Mouse (Mus musculus) neural tube, embryonic 13.5 days (tissue): ENCODE measurements at regions not wholly inside any gene's neighbourhood (a gene's known extent, or its start where the extent isn't known, plus 50 kb on each side); places are given as distances from the start of the nearest gene placed in this dataset.

Experiments
- ATAC-seq: fragments of 200-750 bp; cut with Nextera tagmentation; 2 replicates; pipeline ENCODE4 v1.8.0; 2017; ENCODE audit warnings: low read depth, mild to moderate bottlenecking, moderate TSS enrichment, moderate library complexity
- H3K27ac ChIP-seq: fragments of 300-500 bp; sonication (generic); replicated peaks from 2 replicates; pipeline ENCODE4 v1.5.1; 2015; ENCODE audit warnings: moderate library complexity, mild to moderate bottlenecking, inconsistent platforms
- H3K27me3 ChIP-seq: fragments of 300-500 bp; sonication (generic); 2 replicates; pipeline ENCODE4 v1.6.1; 2015; ENCODE audit warnings: mild to moderate bottlenecking, inconsistent platforms
- H3K36me3 ChIP-seq: fragments of 300-500 bp; sonication (generic); 2 replicates; pipeline ENCODE4 v1.6.1; 2015; ENCODE audit warnings: mild to moderate bottlenecking, inconsistent platforms
- H3K4me1 ChIP-seq: fragments of 300-500 bp; sonication (generic); replicated peaks from 2 replicates; pipeline ENCODE4 v1.6.1; 2015; ENCODE audit warnings: inconsistent platforms
- H3K4me2 ChIP-seq: fragments of 300-500 bp; sonication (generic); 2 replicates; pipeline ENCODE4 v1.6.1; 2015; ENCODE audit warnings: inconsistent platforms, mild to moderate bottlenecking, moderate library complexity
- H3K4me3 ChIP-seq: fragments of 300-500 bp; sonication (generic); 2 replicates; pipeline ENCODE4 v1.5.1; 2015; ENCODE audit warnings: mild to moderate bottlenecking, inconsistent platforms
- H3K9ac ChIP-seq: fragments of 300-500 bp; sonication (generic); 2 replicates; pipeline ENCODE4 v1.6.1; 2015; ENCODE audit warnings: moderate library complexity, mild to moderate bottlenecking, inconsistent platforms
- H3K9me3 ChIP-seq: fragments of 300-500 bp; sonication (generic); 2 replicates; pipeline ENCODE4 v1.6.1; 2016; ENCODE audit warnings: inconsistent platforms
- WGBS: fragments of 180-500 bp; shearing (Covaris S2); methylation state at CpG from one replicate; pipeline ENCODE4 v1.1.7; 2015; 5-methylcytosine and 5-hydroxymethylcytosine counted together

- WGBS: 35% methylated on average over 2 of the region's 2 CpGs
- no peaks in the 10 kb centered on the region for H3K36me3 ChIP-seq
- H3K4me1 ChIP-seq: no peaks in the 10 kb centered on the region
- no peak overlapping the region for H3K4me2 ChIP-seq
- no peak for ATAC-seq
- H3K27ac ChIP-seq: no peak overlapping the region
- no peaks in the 10 kb centered on the region for H3K27me3 ChIP-seq
- no peak overlapping the region for H3K4me3 ChIP-seq
- no peaks in the 10 kb centered on the region for H3K9me3 ChIP-seq
- no peak overlapping the region for H3K9ac ChIP-seq
Measured at GRCm38 (mm10) chr15:65646470-65646869, 631.8 kb upstream of the Gm21961 start.

- Histone ChIP-seq H3K4me1 (no peaks in the 10 kb centered on the region), H3K27ac (no peak overlapping the region), H3K27me3 (no peaks in the 10 kb centered on the region), H3K4me2 (no peak overlapping the region), H3K36me3 (no peaks in the 10 kb centered on the region), H3K4me3 (no peak overlapping the region), H3K9ac (no peak overlapping the region), H3K9me3 (no peaks in the 10 kb centered on the region)
- 47% methylated on average over 2 of the region's 2 CpGs for WGBS
- ATAC-seq: no peak
Measured at GRCm38 (mm10) chr15:65639484-65639883, 624.8 kb upstream of the Gm21961 start.

GRCm38 (mm10) chr15:65637520-65638184 lies 622.9 kb upstream of the Gm21961 start:
- H3K27ac ChIP-seq: no peak overlapping the region
- 42% methylated on average over 6 of the region's 6 CpGs for WGBS
- H3K9me3 ChIP-seq: no peaks in the 10 kb centered on the region
- H3K27me3 ChIP-seq: no peaks in the 10 kb centered on the region
- no peak overlapping the region for H3K4me3 ChIP-seq
- H3K36me3 ChIP-seq: no peaks in the 10 kb centered on the region
- H3K9ac ChIP-seq: no peak overlapping the region
- ATAC-seq: peak; percentile 74; the same call in 1 of the 2 replicates
- no peaks in the 10 kb centered on the region for H3K4me1 ChIP-seq
- H3K4me2 ChIP-seq: no peak overlapping the region

- no peak for ATAC-seq
- WGBS: 85% methylated on average over 5 of the region's 5 CpGs
- H3K9me3 ChIP-seq: no peaks in the 10 kb centered on the region
- H3K36me3 ChIP-seq: no peaks in the 10 kb centered on the region
- no peak overlapping the region for H3K4me3 ChIP-seq
- no peak overlapping the region for H3K9ac ChIP-seq
- no peak overlapping the region for H3K27ac ChIP-seq
- no peaks in the 10 kb centered on the region for H3K4me1 ChIP-seq
- H3K27me3 ChIP-seq: no peaks in the 10 kb centered on the region
- H3K4me2 ChIP-seq: no peak overlapping the region
Measured at GRCm38 (mm10) chr15:65632440-65632839, 617.7 kb upstream of the Gm21961 start.

GRCm38 (mm10) chr15:65630476-65630875 lies 615.8 kb upstream of the Gm21961 start:
- no peak for ATAC-seq
- Histone ChIP-seq H3K9ac (no peak overlapping the region), H3K9me3 (no peaks in the 10 kb centered on the region), H3K4me2 (no peak overlapping the region), H3K4me1 (no peaks in the 10 kb centered on the region), H3K36me3 (no peaks in the 10 kb centered on the region), H3K27ac (no peak overlapping the region), H3K4me3 (no peak overlapping the region), H3K27me3 (no peaks in the 10 kb centered on the region)
- WGBS: 92% methylated on average over 1 of the region's 1 CpGs

GRCm38 (mm10) chr15:65592718-65593477 lies 578.2 kb upstream of the Gm21961 start:
- no peak overlapping the region for H3K4me3 ChIP-seq
- no peaks in the 10 kb centered on the region for H3K36me3 ChIP-seq
- H3K9me3 ChIP-seq: no peaks in the 10 kb centered on the region
- H3K9ac ChIP-seq: no peak overlapping the region
- H3K4me2 ChIP-seq: no peak overlapping the region
- no peak overlapping the region for H3K27ac ChIP-seq
- no peaks in the 10 kb centered on the region for H3K4me1 ChIP-seq
- H3K27me3 ChIP-seq: no peaks in the 10 kb centered on the region
- ATAC-seq: peak; percentile 89
- 48% methylated on average over 2 of the region's 2 CpGs for WGBS

GRCm38 (mm10) chr15:65585566-65585965 lies 570.9 kb upstream of the Gm21961 start:
- Histone ChIP-seq H3K9ac (no peak overlapping the region), H3K4me2 (no peak overlapping the region), H3K27ac (no peak overlapping the region), H3K9me3 (no peaks in the 10 kb centered on the region), H3K27me3 (no peaks in the 10 kb centered on the region), H3K4me1 (no peaks in the 10 kb centered on the region), H3K36me3 (no peaks in the 10 kb centered on the region), H3K4me3 (no peak overlapping the region)
- WGBS: 79% methylated on average over 2 of the region's 2 CpGs
- ATAC-seq: no peak

GRCm38 (mm10) chr15:65579353-65579752 lies 564.6 kb upstream of the Gm21961 start:
- H3K27me3 ChIP-seq: no peaks in the 10 kb centered on the region
- no peak overlapping the region for H3K4me3 ChIP-seq
- no peak overlapping the region for H3K4me2 ChIP-seq
- H3K4me1 ChIP-seq: no peaks in the 10 kb centered on the region
- H3K36me3 ChIP-seq: no peaks in the 10 kb centered on the region
- WGBS: 91% methylated on average over 1 of the region's 1 CpGs
- H3K27ac ChIP-seq: no peak overlapping the region
- no peaks in the 10 kb centered on the region for H3K9me3 ChIP-seq
- no peak overlapping the region for H3K9ac ChIP-seq
- no peak for ATAC-seq

- Histone ChIP-seq H3K4me2 (no peak overlapping the region), H3K27me3 (no peaks in the 10 kb centered on the region), H3K9me3 (no peaks in the 10 kb centered on the region), H3K27ac (no peak overlapping the region), H3K4me1 (no peaks in the 10 kb centered on the region), H3K4me3 (no peak overlapping the region), H3K36me3 (no peaks in the 10 kb centered on the region), H3K9ac (no peak overlapping the region)
- no peak for ATAC-seq
- 90% methylated on average over 2 of the region's 2 CpGs for WGBS
Measured at GRCm38 (mm10) chr15:65567931-65568330, 553.2 kb upstream of the Gm21961 start.

GRCm38 (mm10) chr15:65557846-65558835 lies 543.4 kb upstream of the Gm21961 start:
- no peaks in the 10 kb centered on the region for H3K27me3 ChIP-seq
- WGBS: 51% methylated on average over 8 of the region's 8 CpGs
- no peaks in the 10 kb centered on the region for H3K4me1 ChIP-seq
- ATAC-seq: no peak; the same call in 1 of the 2 replicates
- H3K36me3 ChIP-seq: no peaks in the 10 kb centered on the region
- H3K27ac ChIP-seq: no peak overlapping the region
- H3K4me2 ChIP-seq: no peak overlapping the region
- no peak overlapping the region for H3K9ac ChIP-seq
- no peak overlapping the region for H3K4me3 ChIP-seq
- no peaks in the 10 kb centered on the region for H3K9me3 ChIP-seq

- H3K9me3 ChIP-seq: no peaks in the 10 kb centered on the region
- ATAC-seq: no peak
- H3K4me2 ChIP-seq: no peak overlapping the region
- H3K36me3 ChIP-seq: no peaks in the 10 kb centered on the region
- H3K27me3 ChIP-seq: no peaks in the 10 kb centered on the region
- no peak overlapping the region for H3K4me3 ChIP-seq
- H3K9ac ChIP-seq: no peak overlapping the region
- no peaks in the 10 kb centered on the region for H3K4me1 ChIP-seq
- WGBS: 87% methylated on average over 2 of the region's 2 CpGs
- no peak overlapping the region for H3K27ac ChIP-seq
Measured at GRCm38 (mm10) chr15:65549046-65549445, 534.3 kb upstream of the Gm21961 start.

- WGBS: 68% methylated on average over 3 of the region's 3 CpGs
- Histone ChIP-seq H3K9me3 (no peaks in the 10 kb centered on the region), H3K27ac (no peak overlapping the region), H3K36me3 (no peaks in the 10 kb centered on the region), H3K4me2 (no peak overlapping the region), H3K4me1 (0 out of 2 replicates have a peak, but pooled peaks cover 6% of the 10 kb centered on the region), H3K27me3 (no peaks in the 10 kb centered on the region), H3K9ac (no peak overlapping the region), H3K4me3 (no peak overlapping the region)
- ATAC-seq: no peak
Measured at GRCm38 (mm10) chr15:65535606-65536005, 520.9 kb upstream of the Gm21961 start.
